Mouse (Mus musculus): ENCODE results near the gene Crispld2. TPM values are rescaled to one million over a fixed set of nuclear protein-coding genes. Genes with fewer than 3 reads are reported as not detected.

Gene Crispld2
- polyA plus RNA-seq, 1 experiment from 2014 or later, result 2.7 TPM

DNA sequence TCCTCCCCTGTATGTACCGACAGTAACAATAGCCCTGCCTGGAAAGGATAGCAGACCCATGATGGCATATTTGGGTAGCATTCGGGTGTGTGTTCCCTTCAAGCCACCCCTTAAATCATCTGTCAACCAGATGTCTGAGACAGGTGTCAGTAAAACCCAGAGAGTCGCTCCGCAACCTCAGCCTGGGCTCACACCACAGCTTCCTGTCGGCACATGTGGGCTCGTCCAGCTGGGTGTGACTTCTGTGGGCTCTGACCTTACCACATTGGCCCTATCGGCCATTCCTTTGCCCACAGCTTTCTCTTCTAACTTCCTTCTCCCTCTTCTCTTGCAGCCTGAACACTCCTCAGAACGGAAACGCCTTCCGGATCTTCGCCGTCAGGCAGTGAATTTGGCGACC, 57.7 kb downstream of the Crispld2 start:
- no peak for ATAC-seq (ENCODE audit: insufficient number of reproducible peaks, low FRiP score, low TSS enrichment, low read depth)

GRCm38 (mm10) chr8:120050376-120050775, 58.1 kb downstream of the Crispld2 start:
- Histone ChIP-seq H3K4me1 (ENCODE audit: control insufficient read depth, insufficient read depth, low read length) (peaks cover 14% of the 10 kb centered on the region), H3K4me3 (ENCODE audit: low read depth, low read length) (no peak overlapping the region), H3K27ac (replicated peaks; ENCODE audit: low read depth, low read length) (no peak overlapping the region), H3K27me3 (ENCODE audit: control insufficient read depth, insufficient read depth, low read length) (no peaks in the 10 kb centered on the region), H3K9me3 (ENCODE audit: control insufficient read depth, low read length) (no peaks in the 10 kb centered on the region), H3K9ac (ENCODE audit: low read length) (no peak overlapping the region), H3K36me3 (ENCODE audit: control insufficient read depth, insufficient read depth, low read length) (no peaks in the 10 kb centered on the region), H3K4me2 (ENCODE audit: low read depth, severe bottlenecking) (no peak overlapping the region)
- DNase-seq (ENCODE audit: low spot score) (no peak), ATAC-seq (ENCODE audit: insufficient number of reproducible peaks, low FRiP score, low TSS enrichment, low read depth) (no peak)
- WGBS, result 90% methylated on average over 10 of the region's 10 CpGs

More for the DNA sequence above, 57.7 kb downstream of the Crispld2 start:
- Histone ChIP-seq H3K27me3 (ENCODE audit: control insufficient read depth, insufficient read depth, low read length) (no peaks in the 10 kb centered on the region), H3K4me2 (ENCODE audit: low read depth, severe bottlenecking) (no peak overlapping the region), H3K9ac (ENCODE audit: low read length) (no peak overlapping the region), H3K36me3 (ENCODE audit: control insufficient read depth, insufficient read depth, low read length) (no peaks in the 10 kb centered on the region), H3K4me3 (ENCODE audit: low read depth, low read length) (no peak overlapping the region), H3K27ac (replicated peaks; ENCODE audit: low read depth, low read length) (no peak overlapping the region), H3K4me1 (ENCODE audit: control insufficient read depth, insufficient read depth, low read length) (peaks cover 14% of the 10 kb centered on the region), H3K9me3 (ENCODE audit: control insufficient read depth, low read length) (no peaks in the 10 kb centered on the region)
- no peak for DNase-seq (ENCODE audit: low spot score)
- 70% methylated on average over 13 of the region's 13 CpGs for WGBS

GRCm38 (mm10) chr8:120051006-120051405, 58.8 kb downstream of the Crispld2 start:
- no peaks in the 10 kb centered on the region for H3K36me3 ChIP-seq (ENCODE audit: control insufficient read depth, insufficient read depth, low read length)
- no peak overlapping the region for H3K4me2 ChIP-seq (ENCODE audit: low read depth, severe bottlenecking)
- no peak overlapping the region for H3K4me3 ChIP-seq (ENCODE audit: low read depth, low read length)
- H3K4me1 ChIP-seq (ENCODE audit: control insufficient read depth, insufficient read depth, low read length), result peaks cover 11% of the 10 kb centered on the region
- ATAC-seq (ENCODE audit: insufficient number of reproducible peaks, low FRiP score, low TSS enrichment, low read depth) (no peak), DNase-seq (ENCODE audit: low spot score) (no peak)
- H3K27ac ChIP-seq (replicated peaks; ENCODE audit: low read depth, low read length), result no peak overlapping the region
- WGBS, result 43% methylated on average over 4 of the region's 4 CpGs
- H3K9ac ChIP-seq (ENCODE audit: low read length), result no peak overlapping the region
- no peaks in the 10 kb centered on the region for H3K27me3 ChIP-seq (ENCODE audit: control insufficient read depth, insufficient read depth, low read length)
- no peaks in the 10 kb centered on the region; the same call in 1 of the 2 replicates for H3K9me3 ChIP-seq (ENCODE audit: control insufficient read depth, low read length)

DNA sequence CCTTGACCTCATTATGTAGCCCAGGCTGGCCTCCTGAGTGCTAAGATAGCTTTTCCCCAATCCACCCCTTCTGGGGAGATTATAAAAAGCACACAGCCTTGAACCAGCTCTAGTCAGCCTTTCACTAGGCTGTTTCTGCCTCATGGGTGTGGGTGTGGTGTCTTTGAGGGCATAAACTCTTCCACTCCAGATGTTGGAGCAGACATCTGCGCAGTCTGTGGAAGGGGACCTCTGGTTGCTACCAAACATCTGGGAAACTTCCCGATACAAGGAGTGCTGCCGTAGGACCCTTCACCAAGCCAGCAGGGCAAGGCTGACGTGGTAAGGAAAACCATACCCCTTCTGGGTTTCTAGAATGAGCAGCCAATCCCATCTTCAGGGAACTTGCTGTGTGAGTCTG, 59.7 kb downstream of the Crispld2 start:
- no peaks in the 10 kb centered on the region for H3K27me3 ChIP-seq (ENCODE audit: control insufficient read depth, insufficient read depth, low read length)

GRCm38 (mm10) chr8:120052318-120052717, 60.1 kb downstream of the Crispld2 start:
- Histone ChIP-seq H3K27me3 (ENCODE audit: control insufficient read depth, insufficient read depth, low read length) (no peaks in the 10 kb centered on the region), H3K27ac (replicated peaks; ENCODE audit: low read depth, low read length) (no peak overlapping the region), H3K4me2 (ENCODE audit: low read depth, severe bottlenecking) (no peak overlapping the region), H3K36me3 (ENCODE audit: control insufficient read depth, insufficient read depth, low read length) (no peaks in the 10 kb centered on the region), H3K4me1 (ENCODE audit: control insufficient read depth, insufficient read depth, low read length) (no peaks in the 10 kb centered on the region), H3K9me3 (ENCODE audit: control insufficient read depth, low read length) (no peaks in the 10 kb centered on the region; the same call in 1 of the 2 replicates), H3K9ac (ENCODE audit: low read length) (no peak overlapping the region), H3K4me3 (ENCODE audit: low read depth, low read length) (no peak overlapping the region)
- WGBS, result 82% methylated on average over 8 of the region's 8 CpGs
- ATAC-seq (ENCODE audit: insufficient number of reproducible peaks, low FRiP score, low TSS enrichment, low read depth) (no peak), DNase-seq (ENCODE audit: low spot score) (no peak)

More for the DNA sequence above, 59.7 kb downstream of the Crispld2 start:
- no peak overlapping the region for H3K4me2 ChIP-seq (ENCODE audit: low read depth, severe bottlenecking)
- 0 out of 2 replicates have a peak, but pooled peaks cover 4% of the 10 kb centered on the region for H3K4me1 ChIP-seq (ENCODE audit: control insufficient read depth, insufficient read depth, low read length)
- no peak overlapping the region for H3K9ac ChIP-seq (ENCODE audit: low read length)
- H3K36me3 ChIP-seq (ENCODE audit: control insufficient read depth, insufficient read depth, low read length), result no peaks in the 10 kb centered on the region
- no peaks in the 10 kb centered on the region; the same call in 1 of the 2 replicates for H3K9me3 ChIP-seq (ENCODE audit: control insufficient read depth, low read length)
- DNase-seq (ENCODE audit: low spot score), result no peak
- H3K27ac ChIP-seq (replicated peaks; ENCODE audit: low read depth, low read length), result no peak overlapping the region
- H3K4me3 ChIP-seq (ENCODE audit: low read depth, low read length), result no peak overlapping the region
- ATAC-seq (ENCODE audit: insufficient number of reproducible peaks, low FRiP score, low TSS enrichment, low read depth), result no peak
- 83% methylated on average over 4 of the region's 4 CpGs for WGBS

GRCm38 (mm10) chr8:120054833-120055232, 62.6 kb downstream of the Crispld2 start:
- Histone ChIP-seq H3K9ac (ENCODE audit: low read length) (no peak overlapping the region), H3K27ac (replicated peaks; ENCODE audit: low read depth, low read length) (no peak overlapping the region), H3K4me3 (ENCODE audit: low read depth, low read length) (no peak overlapping the region), H3K9me3 (ENCODE audit: control insufficient read depth, low read length) (no peaks in the 10 kb centered on the region; the same call in 1 of the 2 replicates), H3K4me1 (ENCODE audit: control insufficient read depth, insufficient read depth, low read length) (no peaks in the 10 kb centered on the region), H3K4me2 (ENCODE audit: low read depth, severe bottlenecking) (no peak overlapping the region), H3K36me3 (ENCODE audit: control insufficient read depth, insufficient read depth, low read length) (no peaks in the 10 kb centered on the region), H3K27me3 (ENCODE audit: control insufficient read depth, insufficient read depth, low read length) (no peaks in the 10 kb centered on the region)
- DNase-seq (ENCODE audit: low spot score), result no peak
- WGBS, result 88% methylated on average over 3 of the region's 3 CpGs
- no peak for ATAC-seq (ENCODE audit: insufficient number of reproducible peaks, low FRiP score, low TSS enrichment, low read depth)

DNA sequence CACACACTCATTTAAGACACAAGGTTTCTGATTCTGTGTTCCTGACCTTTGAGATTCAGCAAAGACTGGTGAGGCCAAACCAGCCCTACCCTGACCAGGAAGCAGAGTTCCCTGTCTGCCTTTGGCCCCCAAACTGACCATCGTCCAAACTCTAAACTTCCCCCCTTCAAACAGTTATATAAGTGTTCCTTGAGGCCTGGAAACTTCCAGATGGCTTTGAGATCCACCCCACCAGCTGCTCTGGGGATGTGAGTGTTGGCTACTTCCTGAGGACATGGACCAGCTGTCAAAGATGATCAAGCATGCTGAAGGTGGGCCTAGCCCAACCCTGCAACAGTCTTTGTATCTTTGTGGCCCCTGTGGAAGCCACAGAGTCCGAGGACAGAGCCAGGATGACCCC, 64.8 kb downstream of the Crispld2 start:
- H3K4me1 ChIP-seq (ENCODE audit: control insufficient read depth, insufficient read depth, low read length), result no peaks in the 10 kb centered on the region
- no peaks in the 10 kb centered on the region for H3K27me3 ChIP-seq (ENCODE audit: control insufficient read depth, insufficient read depth, low read length)
- DNase-seq (ENCODE audit: low spot score) (no peak), ATAC-seq (ENCODE audit: insufficient number of reproducible peaks, low FRiP score, low TSS enrichment, low read depth) (no peak)
- H3K4me3 ChIP-seq (ENCODE audit: low read depth, low read length), result no peak overlapping the region
- no peak overlapping the region for H3K4me2 ChIP-seq (ENCODE audit: low read depth, severe bottlenecking)
- WGBS, result 76% methylated on average over 2 of the region's 2 CpGs
- H3K9ac ChIP-seq (ENCODE audit: low read length), result no peak overlapping the region
- no peak overlapping the region for H3K27ac ChIP-seq (replicated peaks; ENCODE audit: low read depth, low read length)
- no peaks in the 10 kb centered on the region for H3K36me3 ChIP-seq (ENCODE audit: control insufficient read depth, insufficient read depth, low read length)
- H3K9me3 ChIP-seq (ENCODE audit: control insufficient read depth, low read length), result no peaks in the 10 kb centered on the region; the same call in 1 of the 2 replicates

- Histone ChIP-seq H3K9me3 (ENCODE audit: control insufficient read depth, low read length) (no peaks in the 10 kb centered on the region), H3K4me2 (ENCODE audit: low read depth, severe bottlenecking) (no peak overlapping the region), H3K4me1 (ENCODE audit: control insufficient read depth, insufficient read depth, low read length) (no peaks in the 10 kb centered on the region), H3K9ac (ENCODE audit: low read length) (no peak overlapping the region), H3K36me3 (ENCODE audit: control insufficient read depth, insufficient read depth, low read length) (no peaks in the 10 kb centered on the region), H3K4me3 (ENCODE audit: low read depth, low read length) (no peak overlapping the region), H3K27ac (replicated peaks; ENCODE audit: low read depth, low read length) (no peak overlapping the region), H3K27me3 (ENCODE audit: control insufficient read depth, insufficient read depth, low read length) (no peaks in the 10 kb centered on the region)
- no peak for DNase-seq (ENCODE audit: low spot score)
- ATAC-seq (ENCODE audit: insufficient number of reproducible peaks, low FRiP score, low TSS enrichment, low read depth), result no peak
- 90% methylated on average over 14 of the region's 14 CpGs for WGBS
These were observed 70.5 kb downstream of the Crispld2 start for GRCm38 (mm10) chr8:120062742-120063141.

- Histone ChIP-seq H3K4me2 (ENCODE audit: low read depth, severe bottlenecking) (no peak overlapping the region), H3K4me1 (ENCODE audit: control insufficient read depth, insufficient read depth, low read length) (peaks cover 3% of the 10 kb centered on the region), H3K4me3 (ENCODE audit: low read depth, low read length) (no peak overlapping the region), H3K27ac (replicated peaks; ENCODE audit: low read depth, low read length) (no peak overlapping the region), H3K9me3 (ENCODE audit: control insufficient read depth, low read length) (no peaks in the 10 kb centered on the region), H3K9ac (ENCODE audit: low read length) (no peak overlapping the region), H3K36me3 (ENCODE audit: control insufficient read depth, insufficient read depth, low read length) (no peaks in the 10 kb centered on the region), H3K27me3 (ENCODE audit: control insufficient read depth, insufficient read depth, low read length) (no peaks in the 10 kb centered on the region)
- WGBS, result 84% methylated on average over 3 of the region's 3 CpGs
- no peak for DNase-seq (ENCODE audit: low spot score)
- no peak for ATAC-seq (ENCODE audit: insufficient number of reproducible peaks, low FRiP score, low TSS enrichment, low read depth)
These were observed 71.1 kb downstream of the Crispld2 start for GRCm38 (mm10) chr8:120063326-120063725.

All from limb, embryonic 11.5 days (tissue).